Mouse (Mus musculus) liver (tissue): ENCODE data around the gene Tbc1d30.
"Not testable (repeated sequence)": the region's sequence is repeated elsewhere in the genome, so short reads cannot be mapped to it uniquely, and the experiment has no call there.

Source experiments
- DNase-seq: peaks from one replicate; pipeline ENCODE4 v3.0.0-alpha.2; 2020; ENCODE audit warnings: mixed read lengths

The Tbc1d30 gene

GRCm38 (mm10) chr10:121364801-121365564 lies 13.9 kb upstream of the Tbc1d30 start, which contains the start of gene Gns:
Gene Gns (plus strand): TSS chr10:121365090.
- DNase-seq: peak; percentile 96

DNA sequence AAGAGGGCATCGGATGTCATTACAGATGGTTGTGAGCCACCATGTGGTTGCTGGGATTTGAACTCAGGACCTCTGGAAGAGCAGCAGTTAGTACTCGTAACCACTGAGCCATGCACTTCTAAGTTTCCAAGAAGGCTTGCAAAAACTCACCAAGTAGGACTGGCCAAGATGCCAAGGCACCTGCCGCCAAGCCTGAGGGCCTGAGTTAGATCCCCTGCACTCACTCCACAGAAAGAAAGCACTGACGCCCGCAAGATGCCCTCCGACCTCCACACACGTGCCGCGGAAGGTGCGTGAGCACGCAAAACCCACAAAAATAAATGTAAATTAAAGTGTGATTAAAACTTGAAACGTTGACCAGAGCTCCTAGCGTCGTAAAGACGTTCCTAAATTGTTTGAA lies 13.2 kb upstream of the Tbc1d30 start:
- DNase-seq: no peak

GRCm38 (mm10) chr10:121363201-121363600 lies 12.1 kb upstream of the Tbc1d30 start:
- no peak for DNase-seq

DNA sequence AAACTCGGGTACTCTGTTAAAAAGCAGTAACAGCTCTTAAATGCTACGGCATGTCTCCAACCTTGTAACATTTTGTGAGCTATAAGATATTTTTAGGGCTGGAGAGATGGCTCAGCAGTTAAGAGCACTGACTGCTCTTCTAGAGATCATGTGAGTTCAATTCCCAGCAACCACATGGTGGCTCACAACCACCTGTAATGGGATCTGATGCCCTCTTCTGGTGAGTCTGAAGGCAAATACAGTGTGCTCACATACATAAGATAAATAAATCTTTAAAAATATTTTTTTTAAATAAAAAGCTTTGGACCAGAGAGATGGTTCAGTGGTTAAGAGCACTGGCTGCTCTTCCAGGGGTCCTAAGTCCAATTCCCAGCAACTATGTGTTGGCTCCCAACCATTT lies 9.3 kb upstream of the Tbc1d30 start:
- no peak for DNase-seq

- no peak for DNase-seq
Observed at GRCm38 (mm10) chr10:121351692-121352290, 713 bp upstream of the Tbc1d30 start.

GRCm38 (mm10) chr10:121350357-121351065 lies 567 bp downstream of the Tbc1d30 start:
- DNase-seq: no peak

DNA sequence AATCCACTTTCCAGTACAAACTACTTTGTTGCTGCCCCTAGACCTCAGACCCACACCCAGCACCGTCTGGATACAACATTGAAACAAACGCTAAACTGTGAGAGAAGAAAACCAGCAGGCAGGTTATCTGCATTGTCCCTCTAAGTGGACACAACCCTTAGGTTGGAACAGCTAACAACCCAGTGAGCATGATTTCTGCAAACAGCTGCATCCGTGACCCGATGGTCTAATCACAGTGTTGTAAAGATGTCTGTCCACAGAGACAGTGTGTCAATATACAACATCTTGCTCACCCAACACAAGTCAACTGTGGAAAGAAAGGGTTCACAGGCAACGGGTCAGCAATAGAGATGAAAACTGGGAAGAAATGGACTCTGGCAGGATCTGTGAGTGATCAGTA lies 1.8 kb downstream of the Tbc1d30 start:
- DNase-seq: no peak

DNA sequence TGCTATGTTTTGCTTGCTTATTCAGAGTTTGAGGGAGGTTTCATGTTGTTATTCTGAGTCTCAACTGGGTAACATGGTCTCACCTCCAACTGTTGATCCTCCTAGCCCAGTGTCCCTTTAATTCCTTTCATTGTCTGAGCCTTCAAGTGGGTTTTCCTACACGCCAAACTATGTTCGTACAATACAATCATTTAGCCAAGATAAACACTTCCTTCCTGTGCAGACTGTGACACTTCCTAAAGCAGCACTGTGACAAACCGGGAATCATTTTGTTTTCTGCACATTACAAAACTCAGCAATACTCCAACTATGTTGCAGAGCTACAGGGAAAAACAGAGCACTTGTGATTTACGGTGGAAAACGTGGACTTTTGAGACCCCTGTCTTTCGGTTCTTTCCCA lies 7.2 kb downstream of the Tbc1d30 start:
- no peak for DNase-seq

GRCm38 (mm10) chr10:121342260-121342659 lies 8.8 kb downstream of the Tbc1d30 start:
- DNase-seq: no peak

DNA sequence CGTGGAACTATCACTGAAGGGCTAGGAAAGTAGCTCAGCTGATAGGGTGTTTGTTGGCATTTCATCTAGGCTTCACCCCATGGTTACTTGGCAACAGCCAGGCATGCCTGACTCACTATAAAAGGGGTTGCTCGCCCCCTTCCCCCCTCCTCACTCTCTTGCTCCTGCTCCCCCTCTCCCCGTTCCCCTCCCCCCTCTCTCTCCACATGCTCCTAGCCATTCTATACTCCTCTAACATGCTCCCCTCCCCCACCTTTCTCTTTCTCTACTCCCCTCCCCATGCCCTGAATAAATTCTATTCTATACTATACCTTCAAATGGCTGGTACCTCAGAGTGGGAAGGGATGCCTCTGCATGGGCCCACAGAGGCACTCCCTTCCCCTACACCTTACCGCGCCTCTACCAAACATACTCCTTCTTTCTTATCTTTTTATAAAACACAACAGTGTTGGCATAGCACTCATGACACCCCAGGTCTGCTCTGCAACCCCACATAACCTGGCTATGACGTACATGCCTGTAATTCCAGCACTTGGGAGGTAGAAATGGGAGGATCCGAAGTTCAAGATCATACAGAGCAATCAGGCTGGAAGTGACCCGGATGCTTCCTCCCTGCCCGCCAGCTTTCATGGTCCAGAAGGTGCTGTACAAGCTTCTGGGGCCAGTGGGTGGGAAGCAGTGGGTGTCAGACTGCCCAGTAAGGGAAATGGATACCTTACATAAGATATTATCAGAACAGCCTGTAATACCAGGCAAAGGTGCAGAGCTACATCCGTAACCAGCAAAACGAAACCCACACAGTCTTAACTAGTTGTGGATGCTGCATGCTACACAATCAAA lies 10.1 kb downstream of the Tbc1d30 start:
- no peak for DNase-seq

DNA sequence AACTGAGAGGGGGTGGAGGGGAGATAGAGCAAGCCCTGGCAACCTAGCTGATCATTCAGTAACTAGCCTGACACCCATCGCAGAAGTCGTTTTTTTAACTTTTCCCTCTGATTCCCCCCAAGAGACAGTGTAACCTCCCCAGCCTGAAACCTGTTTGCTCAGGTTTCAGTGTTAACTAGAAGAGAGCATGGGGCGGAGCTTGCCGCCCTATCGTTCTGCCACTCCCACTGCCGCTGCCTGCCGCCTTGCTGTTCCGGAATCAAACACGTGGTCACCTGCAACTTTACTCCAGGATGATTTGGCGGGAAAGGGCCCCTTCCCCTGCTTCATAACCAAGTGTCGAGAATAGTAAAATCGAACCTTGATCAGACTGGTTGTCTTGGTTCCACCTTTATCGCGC lies 14.5 kb downstream of the Tbc1d30 start:
- not testable (repeated sequence) for DNase-seq

DNA sequence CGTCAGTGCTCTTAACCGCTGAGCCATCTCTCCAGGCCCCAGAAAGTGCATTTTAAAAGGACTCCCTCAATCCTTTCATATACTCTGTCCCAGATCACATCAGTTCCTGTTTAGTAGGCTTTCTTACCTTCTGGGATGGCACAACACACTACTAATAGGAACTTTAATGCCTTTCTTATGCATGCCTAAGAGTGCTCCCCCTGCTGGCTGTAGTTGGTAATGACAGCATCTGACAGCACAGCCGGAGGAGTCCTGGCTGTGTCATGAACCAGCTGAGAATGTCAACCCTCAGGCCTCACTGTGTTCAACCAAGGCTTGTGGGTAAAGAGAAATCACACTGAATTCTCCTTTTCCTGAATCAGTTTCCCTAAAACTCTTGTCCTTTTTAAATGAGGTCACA lies 16.5 kb downstream of the Tbc1d30 start:
- DNase-seq: peak; percentile 62

DNA sequence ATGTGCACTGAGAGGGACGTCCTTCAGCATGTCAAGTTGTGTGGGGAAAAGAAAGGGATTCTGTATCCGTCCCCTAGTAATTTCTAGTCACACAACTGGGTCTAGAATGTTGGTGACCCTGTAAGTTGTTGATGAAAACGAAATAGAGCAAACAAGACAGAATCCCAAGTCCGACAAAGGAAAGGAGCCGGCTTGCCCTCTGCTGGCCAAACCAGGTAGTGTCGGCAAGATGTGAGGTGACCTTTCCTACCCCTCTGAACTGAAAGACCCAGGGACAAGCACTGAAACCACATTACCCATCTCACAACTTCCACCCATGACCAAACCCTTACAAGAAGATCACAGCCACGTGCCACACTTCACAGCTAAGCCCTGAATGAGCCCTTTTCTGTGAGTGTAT lies 20.1 kb downstream of the Tbc1d30 start:
- peak; percentile 61 for DNase-seq

GRCm38 (mm10) chr10:121329586-121329985 lies 21.5 kb downstream of the Tbc1d30 start:
- no peak for DNase-seq

- no peak for DNase-seq
Observed at GRCm38 (mm10) chr10:121326167-121326566, 24.9 kb downstream of the Tbc1d30 start.

DNA sequence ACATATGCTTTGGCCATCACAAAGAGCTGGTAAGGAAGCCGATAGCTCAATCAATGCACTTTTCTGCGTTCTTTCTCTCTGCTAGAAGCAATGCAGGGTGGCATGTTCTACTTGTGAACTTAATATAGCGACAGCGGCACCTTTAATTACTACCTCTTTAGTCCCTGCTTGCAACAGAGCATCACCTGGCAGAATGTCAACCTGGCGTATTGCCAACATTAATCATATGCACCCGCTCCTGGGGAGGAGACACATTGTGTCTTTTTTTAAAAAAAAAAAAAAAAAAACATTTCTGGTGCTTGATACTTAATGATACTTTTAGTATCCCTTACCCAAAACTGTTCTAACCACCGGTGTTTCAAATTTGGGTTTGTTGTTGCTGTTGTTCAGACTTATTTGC lies 27.6 kb downstream of the Tbc1d30 start:
- DNase-seq: no peak

DNA sequence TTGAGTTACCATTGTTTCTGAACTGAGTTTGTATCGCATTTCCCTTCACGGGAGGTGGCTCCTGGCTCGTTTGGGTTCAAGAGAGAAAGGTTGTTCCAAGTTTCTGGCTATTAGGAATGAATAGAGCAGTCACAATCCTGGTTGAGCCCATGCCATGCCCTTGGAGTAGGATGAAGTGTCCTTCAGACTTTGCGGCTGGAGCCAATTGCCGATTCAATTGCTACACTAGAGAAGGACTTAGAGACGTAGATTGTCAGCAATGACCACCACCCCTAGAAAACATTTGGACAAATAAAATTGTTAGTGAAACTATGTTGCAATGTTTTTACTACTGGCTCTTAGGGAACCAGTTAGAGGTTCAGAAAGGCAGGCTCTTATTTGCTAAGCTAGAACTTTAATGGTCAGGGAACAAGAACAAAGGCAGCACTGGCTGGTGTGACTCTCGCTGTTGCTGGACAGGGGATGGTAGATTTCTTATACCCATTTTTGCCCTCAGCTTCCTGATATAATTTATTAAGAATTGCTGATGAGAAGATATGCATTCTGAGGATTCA lies 32.6 kb downstream of the Tbc1d30 start:
- DNase-seq: no peak

DNA sequence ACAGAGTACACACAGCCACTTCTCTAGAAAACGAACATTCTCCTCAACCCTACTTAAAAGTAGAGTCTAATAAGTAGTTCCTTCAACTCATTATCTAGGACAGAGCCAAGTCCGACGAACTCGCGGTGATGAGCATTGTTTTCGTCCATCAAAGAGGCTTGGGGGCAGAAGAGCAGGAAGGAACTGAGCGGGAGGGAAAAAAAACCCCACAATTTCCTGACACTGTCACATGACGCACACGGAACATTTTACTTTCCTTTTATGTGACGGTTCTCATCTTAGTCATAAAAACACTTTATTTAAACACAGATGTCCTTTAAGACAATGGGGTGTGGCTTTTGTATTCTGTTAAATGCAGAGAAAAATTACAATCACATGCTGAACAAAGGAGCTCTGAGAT lies 34.7 kb downstream of the Tbc1d30 start:
- no peak for DNase-seq

DNA sequence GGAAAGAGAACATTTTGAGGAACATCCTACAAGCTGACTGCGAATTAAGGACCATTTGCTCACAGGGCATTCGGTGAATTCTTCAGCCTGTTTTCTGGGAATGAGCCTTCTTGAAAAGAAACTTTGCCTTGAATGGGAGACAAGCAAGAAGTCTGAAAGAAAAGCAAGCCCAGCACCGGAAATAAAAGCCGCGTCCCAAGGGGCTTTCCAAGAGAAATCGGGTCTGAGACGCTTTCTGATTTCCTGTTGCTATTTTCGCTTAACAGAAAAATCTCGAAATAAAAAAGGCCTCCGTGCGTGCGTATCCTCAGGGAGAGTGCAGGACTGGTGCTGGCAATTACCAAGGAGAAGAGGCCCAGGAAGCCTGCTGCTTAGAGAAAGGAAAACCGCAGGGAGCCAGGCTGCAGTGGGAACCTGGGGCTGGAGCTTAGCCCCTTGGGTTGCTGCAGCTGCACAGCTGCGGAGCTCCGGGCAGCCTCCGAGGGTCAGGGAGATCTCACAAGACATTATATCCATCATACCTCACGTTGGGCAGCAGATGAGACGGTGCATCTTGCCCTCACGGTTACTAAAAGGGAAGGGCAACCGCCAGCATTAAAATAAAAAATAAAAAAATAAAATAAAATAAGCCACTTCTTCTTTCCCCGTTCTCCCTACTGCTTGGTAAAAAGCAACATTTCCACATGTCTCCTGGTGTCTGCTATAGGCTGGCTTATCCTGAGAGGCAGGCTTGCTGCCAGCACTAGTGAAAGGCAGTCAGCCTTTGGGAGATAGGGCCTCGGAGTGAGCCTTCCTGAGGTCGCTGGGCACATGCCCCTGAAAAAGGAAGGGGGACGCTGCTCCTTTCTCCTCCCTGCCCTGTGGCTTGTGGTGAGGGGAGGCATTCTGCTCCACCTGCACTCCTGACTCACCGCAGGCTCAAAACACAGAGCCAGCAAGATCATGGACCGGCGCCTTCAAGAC lies 35.5 kb downstream of the Tbc1d30 start:
- no peak for DNase-seq

GRCm38 (mm10) chr10:121314186-121314585 lies 36.9 kb downstream of the Tbc1d30 start:
- DNase-seq: no peak

GRCm38 (mm10) chr10:121313049-121313448 lies 38.0 kb downstream of the Tbc1d30 start:
- DNase-seq: no peak
